Comparison of ENCODE assay signal across 14 mouse cellular contexts in the genomic region with DNA sequence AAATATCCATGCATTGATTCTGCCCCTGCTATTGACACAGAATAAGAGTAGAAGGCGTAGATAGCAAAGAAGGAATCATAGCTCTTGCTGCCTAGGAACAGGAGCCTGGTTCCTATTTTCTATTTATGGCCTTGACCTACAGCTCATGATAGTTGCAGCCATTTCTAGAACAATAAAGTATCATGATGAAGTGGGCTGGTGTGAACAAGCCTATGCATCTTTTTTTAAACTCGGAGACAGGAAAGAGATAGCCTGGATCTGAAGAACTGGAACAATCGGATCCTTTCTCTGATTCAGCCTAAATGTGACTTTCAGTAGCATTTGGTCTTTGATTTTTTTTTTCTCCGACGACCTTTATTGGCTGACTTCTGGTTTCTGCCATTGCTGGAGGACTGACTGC.
"Had no signal": no experiment of that assay in that cellular context is flagged by ENCODE, and none has a peak within 500 bp of the region (broad histone marks: within the 10 kb centered on the region; RNA-seq: fewer than 3 reads in every experiment).

No protein-coding gene starts in this region.

- DNase-seq: lung, adult 18-20 months; lung, embryonic 14.5 days; lung, postnatal 10 days; lung, postnatal 4 days; midbrain, embryonic 14.5 days; retina, postnatal 1 day; right cerebral cortex, adult 18-20 months; right cerebral cortex, postnatal 25 days; right cerebral cortex, postnatal 4 days; spleen, adult 18-20 months; thymus, adult 18-20 months; thymus, postnatal 14 days; thymus, postnatal 36 days had no signal

- ATAC-seq: midbrain, embryonic 16.5 days had no signal
